Mouse (Mus musculus) heart, postnatal 25 days (tissue): ENCODE measurements around the gene Piezo1. TPM values are rescaled to one million over a fixed set of nuclear protein-coding genes. Genes with fewer than 3 reads are reported as not detected.
A peak's percentile ranks its signal among the peaks of the same experiment; 100 is the strongest.

Experiments used
- DNase-seq: peaks from one replicate; pipeline ENCODE4 v3.0.0; 2022; ENCODE audit warnings: low spot score
- intact Hi-C: fragments of 180-260 bp; cut with DNase I; formaldehyde crosslinking; loops from one replicate; pipeline ENCODE4 v1.15.1; 2025
- total RNA-seq, 2 experiments: library from RNA; stranded (reverse); gene quantifications; 2 replicates each; pipeline ENCODE4 v1.2.3; 2021

Piezo1 gene
- total RNA-seq, 2 experiments from 2014 or later, result 17.2 to 19.1 TPM

GRCm38 (mm10) chr8:122515699-122516098 lies 35.4 kb downstream of the Piezo1 start:
- DNase-seq, result no peak
- intact Hi-C loops, result no loop called here

DNA sequence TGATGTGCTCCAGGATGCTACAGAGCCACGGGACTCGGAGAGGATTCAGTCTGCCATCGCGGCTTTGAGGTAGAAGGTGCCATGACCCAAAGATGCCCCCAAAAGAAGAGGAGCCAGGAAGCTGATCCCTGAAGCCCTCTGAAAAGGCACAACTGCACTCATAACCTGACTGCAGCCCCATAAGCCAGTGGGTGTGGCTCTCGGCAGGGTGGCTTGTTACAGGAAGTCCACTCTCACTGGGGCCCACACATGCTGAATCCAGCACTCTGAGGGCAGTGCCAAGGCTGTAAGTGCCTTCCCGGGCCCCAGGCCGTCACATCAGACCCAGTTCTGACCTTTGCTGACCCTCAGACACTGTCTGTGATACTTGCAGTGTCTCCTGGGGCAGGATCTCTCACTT lies 38.7 kb downstream of the Piezo1 start:
- no peak for DNase-seq
- intact Hi-C loops, result no loop called here

DNA sequence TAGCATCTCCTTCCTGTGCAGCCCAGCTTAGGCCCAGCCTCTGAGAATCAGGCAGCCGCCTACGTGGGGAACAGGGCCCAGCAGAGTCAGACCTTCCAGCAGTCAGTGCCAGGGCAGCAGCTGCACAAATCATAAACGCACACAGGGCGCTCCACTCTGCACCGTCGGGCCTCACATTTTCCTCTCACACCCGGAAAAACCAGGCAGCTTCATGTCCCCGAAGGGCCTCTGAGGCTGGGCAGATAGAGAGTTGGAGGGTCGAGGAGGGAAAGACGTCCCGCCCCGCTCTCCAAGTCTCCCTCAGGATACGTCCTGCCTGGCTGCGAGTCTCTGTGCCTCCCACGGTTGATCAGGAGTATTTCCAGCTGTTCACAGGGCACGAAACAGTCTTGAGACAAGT lies 39.6 kb downstream of the Piezo1 start:
- intact Hi-C loops, result no loop called here
- DNase-seq, result peak; percentile 76

DNA sequence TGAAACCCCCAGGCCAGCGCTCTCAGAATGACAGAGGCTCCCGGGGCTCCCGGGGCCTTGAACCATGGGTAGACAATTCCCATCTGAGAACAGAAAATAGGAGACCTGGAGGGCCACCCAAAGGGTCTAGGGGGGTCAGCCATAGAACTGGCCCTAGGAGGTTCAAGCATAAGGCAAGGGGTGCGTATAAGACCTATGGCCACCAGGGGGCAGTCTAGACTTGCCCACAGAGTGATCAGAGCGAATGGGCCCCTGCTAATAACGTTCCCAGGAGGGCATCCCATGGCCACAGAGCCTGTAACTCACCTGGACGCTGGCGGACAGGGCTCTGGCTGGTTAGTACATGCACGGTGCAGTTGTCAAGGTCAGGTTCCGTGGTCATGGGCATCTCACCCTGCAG lies 50.3 kb downstream of the Piezo1 start:
- intact Hi-C loops, result loop anchor here (1.0 to 5.0 kb wide), 3 partner anchors 50 to 329 kb away; partner anchors contain the start of genes Galns, Piezo1 and Trappc2l
- DNase-seq, result peak; percentile 52

DNA sequence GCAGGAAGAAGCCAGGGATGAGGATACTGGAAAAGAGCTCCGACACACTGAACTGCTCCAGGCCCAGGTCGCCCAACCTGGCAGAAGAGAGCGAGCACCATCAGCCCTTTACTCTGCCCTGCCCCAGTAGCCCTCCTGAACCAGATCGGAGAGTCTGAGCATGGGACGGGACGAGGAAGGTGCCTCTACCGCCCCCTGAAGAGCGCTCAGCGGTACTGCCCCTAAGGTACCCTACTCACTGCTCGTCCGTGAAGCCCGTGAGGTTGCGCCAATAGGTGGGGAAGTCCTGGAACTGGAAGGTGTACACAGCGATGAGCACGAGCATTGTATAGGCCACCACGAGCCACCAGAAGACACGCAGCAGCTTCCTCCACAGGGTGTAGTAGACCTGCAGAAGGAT lies 53.2 kb downstream of the Piezo1 start:
- intact Hi-C loops, result no loop called here
- DNase-seq, result no peak

DNA sequence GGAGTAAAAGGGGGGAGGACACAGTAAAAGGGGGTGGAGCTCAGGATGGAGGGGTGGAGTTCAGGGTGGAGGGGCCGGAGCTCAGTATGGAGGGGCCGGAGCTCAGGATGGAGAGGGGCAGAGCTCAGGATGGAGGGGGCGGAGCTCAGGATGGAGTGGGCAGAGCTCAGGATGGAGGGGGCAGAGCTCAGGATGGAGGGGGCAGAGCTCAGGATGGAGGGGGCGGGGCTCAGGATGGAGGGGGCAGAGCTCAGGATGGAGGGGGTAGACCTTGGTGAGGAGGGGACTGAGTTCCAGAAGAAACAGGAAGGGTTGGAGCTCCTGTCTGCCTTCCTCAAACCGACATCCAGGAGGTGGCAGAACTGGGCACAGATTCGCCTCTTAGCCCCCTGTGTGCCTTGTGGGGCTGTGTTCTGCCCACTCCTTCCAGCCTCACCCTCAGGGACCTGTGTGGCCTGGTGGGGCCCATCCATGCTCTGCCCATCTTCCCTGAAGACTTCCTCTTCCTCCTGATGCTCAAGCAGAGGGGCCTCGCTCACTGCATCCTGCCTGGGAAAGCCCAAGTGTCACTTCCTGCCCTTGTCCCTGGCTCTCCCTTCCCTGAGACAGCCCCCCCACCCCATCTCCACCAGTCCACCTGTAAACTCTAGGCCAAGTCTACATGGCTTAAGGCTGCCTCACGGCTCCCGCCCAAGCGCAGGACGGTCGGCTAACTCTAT lies 54.0 kb downstream of the Piezo1 start:
- no peak for DNase-seq
- intact Hi-C loops, result no loop called here

GRCm38 (mm10) chr8:122488387-122488786 lies 62.7 kb downstream of the Piezo1 start:
- DNase-seq, result no peak
- intact Hi-C loops, result no loop called here

GRCm38 (mm10) chr8:122484831-122485230 lies 66.3 kb downstream of the Piezo1 start:
- DNase-seq, result no peak
- intact Hi-C loops, result no loop called here

- no peak for DNase-seq
- intact Hi-C loops, result no loop called here
Measured at GRCm38 (mm10) chr8:122483877-122484276, 67.3 kb downstream of the Piezo1 start.

GRCm38 (mm10) chr8:122482448-122482847 lies 68.7 kb downstream of the Piezo1 start:
- intact Hi-C loops, result no loop called here

GRCm38 (mm10) chr8:122475580-122476320 lies 75.4 kb downstream of the Piezo1 start, which contains the start of the genes Rnf166 and Ctu2:
Rnf166 (minus strand) TSS chr8:122476064.
Ctu2 (plus strand) TSS chr8:122476143.
- peak; percentile 83 for DNase-seq
- intact Hi-C loops, result loop anchor here (1.0 to 2.0 kb wide), 2 partner anchors 31 to 98 kb away; no protein-coding TSS in a partner anchor

More at GRCm38 (mm10) chr8:122482448-122482847, 68.7 kb downstream of the Piezo1 start:
- no peak for DNase-seq

DNA sequence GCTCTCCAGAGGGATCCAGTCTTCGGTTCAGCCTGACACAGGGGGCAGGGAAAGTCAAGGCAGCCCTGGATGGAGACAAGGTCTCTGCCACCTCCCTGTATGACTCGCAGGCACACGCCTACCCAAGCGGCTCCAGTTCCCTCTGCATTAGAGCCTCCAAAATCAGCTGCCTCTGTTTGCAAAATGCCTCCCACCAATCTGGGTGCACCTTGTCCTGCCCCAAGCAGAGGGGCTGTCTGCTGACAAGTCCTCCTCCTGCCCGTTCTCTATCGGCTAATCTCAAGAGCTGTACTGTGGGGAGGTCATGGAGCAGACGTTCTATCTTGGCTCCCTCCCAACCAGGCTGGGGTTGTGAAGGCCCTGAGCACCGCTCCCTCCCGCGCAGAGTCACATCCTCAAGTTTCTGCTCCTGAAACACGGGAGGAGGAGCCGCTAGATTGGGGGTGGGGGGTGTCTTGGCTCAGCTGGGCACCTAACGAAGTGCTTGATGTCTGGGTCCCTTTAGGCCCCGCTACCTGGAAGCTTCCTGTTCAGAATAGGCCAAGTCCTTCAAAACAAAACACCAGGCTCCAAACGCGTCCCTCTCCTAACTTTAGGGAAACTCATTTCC lies 76.1 kb downstream of the Piezo1 start:
- no peak for DNase-seq

GRCm38 (mm10) chr8:122473911-122474421 lies 77.2 kb downstream of the Piezo1 start:
- intact Hi-C loops, result loop anchor here (2.0 kb wide), 1 partner anchor 29 kb away; no protein-coding TSS in a partner anchor
- DNase-seq, result no peak

More for the DNA sequence above, 76.1 kb downstream of the Piezo1 start:
- intact Hi-C loops, result loop anchor here (2.0 kb wide), 1 partner anchor 30 kb away; no protein-coding TSS in a partner anchor

DNA sequence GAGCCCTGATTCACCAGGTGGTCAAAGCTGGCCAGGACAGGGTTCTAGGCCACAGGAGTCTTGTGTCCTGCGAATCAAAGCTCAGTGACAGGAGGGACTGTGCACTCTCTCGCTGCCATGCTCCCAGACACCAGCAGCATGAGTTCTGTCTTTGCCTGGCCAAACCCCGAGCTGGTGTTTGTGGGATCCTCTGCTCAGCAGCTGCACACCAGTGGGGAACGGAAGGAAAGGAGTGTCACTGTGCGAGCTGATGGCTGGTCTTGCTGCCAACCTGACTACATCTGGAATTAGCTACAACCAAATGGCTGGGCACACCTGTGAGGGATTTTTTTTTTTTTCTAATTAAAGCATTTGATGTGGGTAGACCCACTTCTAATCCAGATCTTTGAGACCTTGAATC lies 80.4 kb downstream of the Piezo1 start:
- intact Hi-C loops, result no loop called here

GRCm38 (mm10) chr8:122469965-122470364 lies 81.2 kb downstream of the Piezo1 start:
- no peak for DNase-seq
- intact Hi-C loops, result no loop called here

More for the DNA sequence above, 80.4 kb downstream of the Piezo1 start:
- DNase-seq, result no peak

DNA sequence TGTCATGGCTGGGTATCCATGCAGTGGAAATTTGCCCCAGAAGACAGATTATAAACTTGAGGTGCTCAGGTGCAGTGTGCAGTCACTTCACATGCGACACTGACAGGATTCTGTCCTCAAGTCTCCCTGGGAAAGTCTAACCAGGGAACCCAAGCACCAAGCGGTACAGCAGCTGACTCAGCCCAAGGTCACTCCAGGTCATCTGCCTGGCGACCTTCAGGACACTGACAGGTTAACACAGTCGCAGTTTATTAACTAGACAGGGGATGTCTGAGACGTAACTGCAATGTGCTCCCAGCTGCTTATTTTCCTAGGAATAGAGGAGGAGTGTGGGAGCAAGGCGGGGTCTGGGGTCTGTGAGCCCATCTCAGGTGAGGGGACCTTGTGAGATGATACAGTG lies 81.7 kb downstream of the Piezo1 start:
- intact Hi-C loops, result no loop called here
- DNase-seq, result no peak

- intact Hi-C loops, result no loop called here
- DNase-seq, result no peak
Measured at GRCm38 (mm10) chr8:122467816-122468215, 83.3 kb downstream of the Piezo1 start.

- intact Hi-C loops, result no loop called here
- no peak for DNase-seq
Measured at GRCm38 (mm10) chr8:122464985-122465384, 86.1 kb downstream of the Piezo1 start.

GRCm38 (mm10) chr8:122463651-122464640 lies 87.2 kb downstream of the Piezo1 start:
- intact Hi-C loops, result no loop called here
- DNase-seq, result no peak
